Mouse (Mus musculus) E14TG2a.4 (cell line): ENCODE measurements around the gene Il3.

ENCODE experiments used
- CTCF ChIP-seq: conservative IDR thresholded peaks from 2 replicates; pipeline ENCODE4 v1.5.1; 2014; ENCODE audit warnings: low read length
- NANOG ChIP-seq: IDR thresholded peaks from 2 replicates; pipeline ENCODE4 v1.6.1; 2014; ENCODE audit warnings: borderline replicate concordance, low read length, mixed read lengths
- POU5F1 ChIP-seq: IDR thresholded peaks from 2 replicates; pipeline ENCODE4 v1.6.1; 2014; ENCODE audit warnings: low read length, borderline replicate concordance

GRCm38 (mm10) chr11:54256624-54257376, 10.3 kb downstream of the Il3 start:
- TF ChIP-seq CTCF (peak; percentile 32), POU5F1 (no peak), NANOG (no peak)
